Mouse (Mus musculus) adipocyte (in vitro differentiated cells): ENCODE data around the gene Rgs7.

ENCODE experiments used
- DNase-seq: peaks from one replicate; pipeline ENCODE4 v3.0.0-alpha.2; 2016; ENCODE audit warnings: low spot score

Gene Rgs7

DNA sequence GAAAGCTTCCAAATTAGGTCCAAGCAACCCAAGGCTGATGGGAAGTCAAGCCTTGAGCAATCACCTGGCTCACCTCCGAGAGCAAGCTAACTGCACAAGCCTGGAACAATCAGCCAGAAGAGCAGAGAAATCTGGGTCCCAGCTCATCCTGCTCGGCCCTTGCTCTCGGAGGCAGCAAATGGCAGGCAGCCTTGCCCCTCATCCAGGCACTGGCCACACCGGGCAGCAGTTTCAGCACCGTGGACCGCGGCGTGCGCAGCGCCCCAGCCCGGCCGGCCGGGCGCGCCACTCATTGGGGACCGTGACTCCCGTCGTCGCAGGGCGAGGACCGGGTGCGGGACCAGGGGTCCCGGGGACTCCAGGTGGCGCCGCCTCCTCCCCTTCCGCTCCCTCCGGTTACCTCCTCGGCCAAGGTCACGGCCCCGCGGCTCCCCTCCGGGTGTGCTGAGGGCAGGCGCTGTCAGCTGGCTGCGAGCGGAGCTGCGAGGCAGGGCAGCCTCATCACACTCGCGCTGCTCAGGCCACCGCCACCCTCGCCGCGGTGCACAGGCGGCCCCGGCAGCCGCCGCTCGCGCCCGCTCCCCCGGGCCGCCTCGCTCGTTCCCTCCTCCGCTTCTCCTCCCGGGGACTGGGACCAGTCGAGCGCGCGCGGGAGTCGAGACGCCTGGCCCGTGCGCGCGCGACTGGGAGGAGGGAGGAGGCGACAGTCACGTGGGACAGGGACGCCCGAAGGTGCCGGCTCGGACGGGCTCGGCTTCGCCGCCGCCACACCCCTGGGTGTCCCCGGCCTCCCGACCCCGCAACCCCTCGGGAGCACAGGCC is at the start of gene Rgs7:
TSS of gene Rgs7 (minus strand) at position 640 of the 822 bp plus-strand sequence.
- DNase-seq, result no peak

DNA sequence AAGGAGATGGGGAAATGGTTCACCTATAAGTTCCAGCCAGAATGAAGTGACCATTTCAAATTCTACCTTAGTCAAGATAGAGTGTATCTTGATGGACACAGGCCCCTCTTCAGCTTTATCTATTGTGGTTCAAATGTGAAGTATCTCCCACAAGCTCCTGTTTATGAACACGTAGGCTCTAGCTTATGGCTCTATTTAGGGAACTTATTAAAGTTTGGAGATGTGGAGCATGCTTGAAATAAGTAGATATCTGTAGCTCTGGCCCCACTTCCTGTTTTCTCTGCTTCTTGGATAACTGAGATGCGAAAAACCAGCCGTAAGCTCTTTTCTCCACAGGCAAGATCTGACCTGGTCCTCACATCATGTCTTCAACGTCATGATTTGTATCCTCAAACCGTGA is 48.4 kb upstream of the Rgs7 start:
- DNase-seq, result no peak

- no peak for DNase-seq
Measured at GRCm38 (mm10) chr1:175537321-175537720, 45.0 kb upstream of the Rgs7 start.

- no peak for DNase-seq
Measured at GRCm38 (mm10) chr1:175529858-175530257, 37.6 kb upstream of the Rgs7 start.

GRCm38 (mm10) chr1:175524626-175525294 is 32.5 kb upstream of the Rgs7 start:
- DNase-seq, result no peak

- no peak for DNase-seq
Measured at GRCm38 (mm10) chr1:175523572-175523971, 31.3 kb upstream of the Rgs7 start.

DNA sequence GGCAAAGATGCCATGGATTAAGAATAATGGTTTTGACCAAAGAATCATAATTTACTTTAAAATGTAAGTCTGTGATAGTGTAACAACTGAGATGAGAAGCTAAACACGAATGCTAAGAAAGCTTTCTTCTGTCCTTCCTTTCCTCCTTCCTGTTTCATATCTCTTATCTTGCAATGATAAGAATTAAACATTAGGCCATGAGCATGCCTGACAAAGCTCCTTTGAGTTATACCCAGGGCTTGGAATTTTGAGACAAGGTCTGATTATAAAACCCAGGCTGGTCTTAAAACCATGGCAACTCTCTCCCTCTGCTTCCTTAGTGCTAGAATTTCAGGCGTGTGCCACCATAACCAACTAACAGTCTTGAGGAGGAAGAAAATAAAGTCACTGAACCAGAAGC is 22.2 kb upstream of the Rgs7 start:
- DNase-seq, result no peak

DNA sequence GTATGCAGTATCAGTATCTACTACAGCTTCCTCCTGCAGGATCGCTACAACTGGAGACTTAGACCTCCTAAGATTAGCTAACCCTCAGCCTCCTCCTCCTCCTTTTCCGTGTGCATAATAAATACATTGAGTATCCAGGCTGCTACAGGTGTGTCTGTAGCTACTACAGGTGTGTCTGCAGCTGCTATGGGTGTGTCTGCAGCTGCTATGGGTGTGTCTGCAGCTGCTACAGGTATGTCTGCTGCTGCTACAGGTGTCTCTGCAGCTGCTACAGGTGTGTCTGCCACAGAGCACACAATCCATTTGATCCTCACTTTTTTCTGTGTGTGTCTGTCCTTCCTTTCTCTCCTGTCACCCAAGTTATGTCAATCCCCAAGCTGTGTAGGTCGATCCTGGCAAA is 19.9 kb upstream of the Rgs7 start:
- DNase-seq, result no peak

- DNase-seq, result no peak
Measured at GRCm38 (mm10) chr1:175509989-175510388, 17.7 kb upstream of the Rgs7 start.

DNA sequence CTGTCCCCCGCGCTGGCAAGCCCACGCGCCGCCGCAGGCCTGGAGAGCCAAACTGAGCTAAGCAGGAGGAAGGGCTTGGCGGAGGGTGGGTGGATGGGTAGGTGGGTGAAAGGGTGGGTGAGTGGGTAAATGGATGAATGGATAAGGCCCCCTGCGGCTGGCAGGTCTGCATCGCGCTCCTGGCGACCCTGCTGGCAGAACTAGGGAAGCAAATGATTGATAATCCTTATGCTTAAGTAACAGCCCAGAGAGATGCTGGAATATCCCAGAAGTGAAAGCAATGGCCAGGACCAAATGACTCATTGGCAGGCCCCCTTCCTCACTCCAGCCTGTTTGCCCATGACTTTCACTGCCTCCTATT is 363 bp upstream of the Rgs7 start:
- no peak for DNase-seq

GRCm38 (mm10) chr1:175491511-175491860 is 814 bp downstream of the Rgs7 start:
- DNase-seq, result no peak

GRCm38 (mm10) chr1:175485109-175485508 is 7.2 kb downstream of the Rgs7 start:
- no peak for DNase-seq

DNA sequence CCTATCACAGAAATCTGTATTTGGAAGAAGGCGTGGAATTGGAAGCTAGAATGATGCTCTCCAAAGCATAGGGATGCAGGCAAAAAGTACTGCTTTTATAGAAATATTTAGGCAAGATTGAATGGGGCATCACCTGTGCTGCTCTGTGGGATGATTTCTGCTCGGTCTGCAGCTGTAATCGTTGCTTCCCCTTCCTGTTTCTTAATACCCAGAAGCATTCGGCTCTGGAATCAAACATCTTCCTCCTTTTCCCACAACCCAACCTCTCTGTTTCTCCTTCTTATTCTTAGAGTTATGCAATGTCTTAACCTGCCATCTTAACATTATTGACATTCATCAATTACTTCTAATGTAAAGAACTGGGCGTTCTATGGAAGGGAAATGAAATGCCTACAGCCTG is 19.2 kb downstream of the Rgs7 start:
- DNase-seq, result no peak

- DNase-seq, result no peak
Measured at GRCm38 (mm10) chr1:175469087-175469788, 23.1 kb downstream of the Rgs7 start.

DNA sequence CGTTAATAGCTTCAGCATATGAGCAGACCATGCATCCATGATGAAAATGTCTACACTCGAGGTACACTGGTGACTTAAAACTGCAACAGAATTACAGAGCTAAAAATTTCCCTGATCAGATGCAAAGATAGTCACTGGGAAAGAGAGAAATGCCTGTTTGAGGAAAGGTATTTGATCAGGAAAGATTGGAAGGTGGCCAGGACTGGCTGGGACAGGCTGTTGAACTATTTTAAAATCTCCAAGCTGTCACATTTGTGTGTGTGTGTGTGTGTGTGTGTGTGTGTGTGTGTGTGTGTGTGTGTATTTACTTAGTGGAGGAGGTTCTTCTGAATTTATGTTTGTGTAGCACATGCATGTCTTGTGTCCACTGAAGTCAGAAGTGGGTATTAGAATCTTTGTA is 27.7 kb downstream of the Rgs7 start:
- DNase-seq, result no peak

DNA sequence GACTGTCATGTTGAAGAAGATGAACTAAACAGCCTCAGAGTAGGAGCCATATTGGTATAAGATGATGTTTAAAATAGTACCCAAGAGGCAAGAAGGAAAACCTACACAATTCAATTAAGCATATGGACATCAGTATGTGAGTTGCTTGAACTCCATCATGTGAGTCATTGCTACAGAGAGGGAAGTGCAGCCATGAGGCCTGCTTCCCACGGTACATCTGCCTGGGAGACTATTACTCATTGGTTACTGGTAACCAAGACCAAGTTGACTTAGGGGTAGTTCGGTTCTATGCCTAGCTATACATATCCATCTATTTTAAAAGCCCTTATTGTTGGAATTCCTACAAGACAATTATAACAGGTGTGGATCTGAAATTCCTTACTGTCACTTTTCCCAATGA is 29.9 kb downstream of the Rgs7 start:
- no peak for DNase-seq

- no peak for DNase-seq
Measured at GRCm38 (mm10) chr1:175454041-175454636, 38.2 kb downstream of the Rgs7 start.

DNA sequence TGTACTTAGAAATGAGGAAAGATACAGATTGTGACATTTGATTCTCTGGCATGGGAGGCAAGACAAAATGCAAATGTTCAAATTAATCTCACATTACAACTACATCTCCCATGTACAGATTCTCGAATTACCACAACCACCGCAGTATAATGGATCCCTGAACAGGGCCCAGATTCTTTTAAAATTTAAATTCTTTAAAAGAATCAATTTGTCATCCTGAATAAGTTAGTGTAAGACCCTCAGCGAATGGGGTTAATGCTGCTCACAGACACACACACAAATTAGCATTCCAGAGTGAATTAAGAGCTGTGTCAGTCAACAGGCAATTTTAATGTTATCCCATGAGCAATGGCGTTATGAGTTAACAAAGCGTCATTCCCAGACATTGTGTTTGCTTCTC is 44.3 kb downstream of the Rgs7 start:
- DNase-seq, result no peak

GRCm38 (mm10) chr1:175442939-175443338 is 49.4 kb downstream of the Rgs7 start:
- DNase-seq, result no peak

DNA sequence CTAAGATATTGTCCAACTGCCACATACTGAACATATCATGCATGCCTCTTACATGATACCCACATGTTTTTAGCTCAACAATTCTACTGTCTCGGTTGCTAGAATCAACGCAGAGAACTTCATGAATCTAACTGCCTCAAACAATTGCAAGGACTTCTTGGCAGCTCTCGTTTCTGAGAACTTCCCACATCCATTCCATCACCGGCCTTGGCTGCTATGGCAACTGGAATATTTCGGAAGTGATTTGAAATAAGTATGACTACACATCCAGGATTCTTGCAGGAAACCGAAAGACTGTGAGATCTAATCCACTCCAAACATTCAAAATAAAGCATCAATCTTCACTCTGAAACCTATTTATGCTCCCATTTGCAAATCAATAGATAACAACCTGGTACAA is 50.3 kb downstream of the Rgs7 start:
- DNase-seq, result no peak

DNA sequence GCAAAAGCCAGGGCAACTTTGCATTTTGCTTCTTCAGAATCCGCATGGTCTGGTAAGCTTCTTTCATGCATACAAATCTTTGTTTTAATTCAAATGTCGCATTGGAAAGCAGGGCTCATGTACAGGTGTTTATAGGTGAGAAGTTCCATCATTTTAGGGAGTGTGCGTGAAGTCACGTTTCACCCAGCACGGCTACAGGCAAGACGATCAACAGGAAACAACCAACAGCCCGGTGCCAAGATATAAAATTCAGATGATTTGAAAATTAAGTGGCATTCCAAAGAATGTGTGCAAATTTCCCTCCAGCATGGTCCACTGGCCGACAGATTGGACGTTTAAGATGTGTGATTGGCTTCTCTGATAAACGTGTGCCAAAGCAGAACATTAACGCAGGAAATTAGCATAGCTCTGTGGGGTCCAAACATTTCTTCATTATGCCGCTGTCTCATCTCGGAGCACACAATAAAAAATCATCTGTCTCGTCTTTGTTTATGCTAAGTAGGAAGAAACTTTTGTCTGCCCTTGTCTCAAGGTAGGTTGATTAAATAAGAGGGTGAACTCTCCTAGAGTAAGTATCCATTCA is 58.6 kb downstream of the Rgs7 start:
- no peak for DNase-seq

GRCm38 (mm10) chr1:175433128-175433527 is 59.2 kb downstream of the Rgs7 start:
- no peak for DNase-seq
